Mouse (Mus musculus) frontal cortex, adult 2 months (tissue): Measurements from ENCODE around the gene Cfap43. TPM values are rescaled to one million over a fixed set of nuclear protein-coding genes. Genes with fewer than 3 reads are reported as not detected.

ENCODE experiments used
- polyA plus RNA-seq: library from polyadenylated mRNA; depleted of rRNA; stranded (reverse); fragments of >200 nt; gene quantifications from 2 replicates; pipeline ENCODE4 v1.2.3, GENCODE M21; 2012; rRNA removed

The Cfap43 gene
- polyA plus RNA-seq, 1 experiment: 0.44 TPM

Other genes starting within 250 kb of the Cfap43 start
- gene Col17a1, start 227.2 kb downstream of the Cfap43 start, polyA plus RNA-seq: 0.78 and 1.1 TPM in 2 replicates
- 82.0 and 88.7 TPM in 2 replicates for gene Sfr1, start 187.6 kb downstream of the Cfap43 start, polyA plus RNA-seq
- gene Gsto1, start 64.3 kb downstream of the Cfap43 start, polyA plus RNA-seq: 46.5 and 48.4 TPM in 2 replicates
- gene Gsto2, start 53.8 kb downstream of the Cfap43 start, polyA plus RNA-seq: 1.8 and 2.0 TPM in 2 replicates
- 0.78 and 0.86 TPM in 2 replicates for gene Itprip, start within 50 bp of the Cfap43 start, polyA plus RNA-seq
- 0.14 and 0.29 TPM in 2 replicates for gene Cfap58, start 18.4 kb upstream of the Cfap43 start, polyA plus RNA-seq